Mouse (Mus musculus) kidney, postnatal 14 days (tissue): Measurements from ENCODE around the gene Qrich2.

Source experiments
- DNase-seq: peaks from one replicate; pipeline ENCODE4 v3.0.0; 2022; ENCODE audit warnings: mixed read lengths

Gene Qrich2

DNA sequence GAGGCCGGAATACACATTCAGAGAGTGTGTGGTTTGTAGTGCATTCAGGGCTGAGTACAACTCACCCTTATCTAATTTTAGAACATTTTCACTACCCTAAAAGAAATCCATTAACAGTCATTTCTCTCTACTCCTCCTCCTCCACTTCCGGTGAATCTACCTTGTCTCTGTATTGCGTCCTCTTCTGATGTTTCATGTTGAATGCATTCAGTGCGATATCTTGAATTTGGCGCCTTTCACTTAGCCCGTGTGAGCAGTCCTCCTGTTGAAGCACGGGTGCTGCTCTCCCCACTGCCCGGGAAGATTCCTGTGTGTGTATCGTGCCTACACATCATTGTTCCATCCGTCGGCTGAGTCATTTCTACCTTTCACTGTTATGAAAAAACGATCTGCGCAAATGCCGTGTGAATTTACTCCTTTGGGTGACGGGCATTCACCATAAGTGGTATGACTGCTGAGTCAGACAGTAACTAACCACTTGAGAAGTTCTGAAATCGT lies 59.8 kb downstream of the Qrich2 start:
- DNase-seq: no peak

DNA sequence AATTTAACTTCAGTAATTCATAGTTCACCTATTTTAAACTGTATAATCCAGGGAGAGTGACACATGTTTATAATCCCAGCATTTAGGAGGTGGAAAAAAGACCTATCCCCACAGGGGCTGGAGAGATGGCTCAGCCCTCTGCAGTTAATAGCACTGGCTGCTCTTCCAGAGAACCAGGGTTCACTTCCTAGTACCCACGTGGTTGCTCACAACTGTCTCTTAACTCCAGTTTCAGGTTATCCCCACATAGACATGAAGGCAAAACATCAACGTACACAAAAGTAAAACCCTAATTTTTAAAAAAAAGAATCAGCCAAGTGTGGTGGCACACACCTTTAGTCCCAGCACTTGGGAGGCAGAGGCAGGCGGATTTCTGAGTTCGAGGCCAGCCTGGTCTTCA lies 60.4 kb downstream of the Qrich2 start:
- DNase-seq: no peak

- DNase-seq: peak; percentile 39
Measured at GRCm38 (mm10) chr11:116400560-116400959, 65.5 kb downstream of the Qrich2 start.

DNA sequence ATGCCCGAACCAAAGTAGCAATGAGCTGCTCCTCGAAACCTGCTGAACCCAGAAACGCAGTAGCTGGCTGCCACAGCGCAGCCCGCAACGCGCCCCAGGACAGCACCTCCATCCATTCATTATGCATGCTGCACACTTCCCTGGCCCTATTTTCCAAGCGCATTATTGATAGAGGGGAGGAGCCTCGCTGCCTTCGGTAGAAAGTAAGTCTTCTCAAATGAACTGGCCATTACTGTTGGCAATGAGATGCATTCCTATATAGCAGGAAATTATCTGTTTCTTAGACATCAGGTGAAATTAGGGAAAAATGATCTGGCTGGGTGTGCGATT lies 67.7 kb downstream of the Qrich2 start:
- no peak for DNase-seq

DNA sequence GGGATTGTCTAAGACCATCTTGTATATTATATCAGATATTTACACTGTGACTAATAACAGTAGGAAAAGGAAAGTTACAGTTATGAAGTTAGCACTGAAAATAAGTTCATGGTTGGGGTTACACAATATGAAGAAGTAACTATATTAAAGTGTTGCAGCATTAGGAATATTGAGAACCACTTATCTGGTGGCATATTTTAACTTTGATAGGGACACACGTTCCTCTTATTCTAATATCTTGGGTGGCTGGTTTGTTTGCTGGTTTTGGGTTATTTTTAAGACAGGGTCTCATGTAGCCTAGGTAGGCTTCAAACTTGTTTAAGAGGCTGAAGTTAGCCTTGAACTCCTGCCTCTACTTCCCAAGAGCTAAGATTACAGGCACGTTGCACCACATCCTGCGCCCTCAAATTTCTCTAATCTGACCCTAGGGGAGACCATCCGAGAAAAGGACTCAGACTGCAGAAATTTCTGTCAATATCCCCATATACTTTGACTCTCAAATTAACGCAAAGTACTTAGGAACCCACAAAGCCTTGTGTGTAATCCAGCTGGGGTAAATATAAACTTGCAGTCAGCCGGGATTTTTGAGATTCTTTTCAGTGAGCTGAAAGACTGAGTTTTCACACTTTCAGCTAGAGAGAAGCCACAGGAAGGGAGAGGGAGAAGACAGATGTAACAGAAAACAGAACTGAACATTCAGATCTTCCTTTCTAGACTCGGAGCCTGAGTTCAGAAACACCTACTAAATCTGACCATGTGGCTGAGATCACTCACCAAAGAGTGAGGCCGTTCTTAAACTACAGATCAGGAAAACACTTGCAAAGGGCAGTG lies 68.3 kb downstream of the Qrich2 start:
- DNase-seq: no peak

DNA sequence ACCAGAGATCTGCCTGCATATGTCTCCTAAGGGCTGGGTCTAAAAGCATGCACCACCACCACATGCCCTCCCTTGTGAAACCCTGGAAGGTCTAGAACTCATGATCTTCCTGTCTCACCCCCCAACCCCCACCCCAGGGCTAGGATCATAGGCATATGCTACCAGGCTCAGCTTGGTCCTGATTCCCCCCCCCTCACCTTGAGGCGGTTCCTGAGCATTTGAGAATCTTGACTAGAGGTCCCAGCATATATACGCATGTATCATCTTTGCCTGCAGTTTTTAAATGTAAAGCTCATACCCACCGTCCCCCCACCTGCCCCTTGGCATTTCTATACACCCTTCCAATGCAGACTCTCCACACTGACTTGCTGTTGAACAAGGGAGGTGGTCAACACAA lies 69.1 kb downstream of the Qrich2 start:
- no peak for DNase-seq

DNA sequence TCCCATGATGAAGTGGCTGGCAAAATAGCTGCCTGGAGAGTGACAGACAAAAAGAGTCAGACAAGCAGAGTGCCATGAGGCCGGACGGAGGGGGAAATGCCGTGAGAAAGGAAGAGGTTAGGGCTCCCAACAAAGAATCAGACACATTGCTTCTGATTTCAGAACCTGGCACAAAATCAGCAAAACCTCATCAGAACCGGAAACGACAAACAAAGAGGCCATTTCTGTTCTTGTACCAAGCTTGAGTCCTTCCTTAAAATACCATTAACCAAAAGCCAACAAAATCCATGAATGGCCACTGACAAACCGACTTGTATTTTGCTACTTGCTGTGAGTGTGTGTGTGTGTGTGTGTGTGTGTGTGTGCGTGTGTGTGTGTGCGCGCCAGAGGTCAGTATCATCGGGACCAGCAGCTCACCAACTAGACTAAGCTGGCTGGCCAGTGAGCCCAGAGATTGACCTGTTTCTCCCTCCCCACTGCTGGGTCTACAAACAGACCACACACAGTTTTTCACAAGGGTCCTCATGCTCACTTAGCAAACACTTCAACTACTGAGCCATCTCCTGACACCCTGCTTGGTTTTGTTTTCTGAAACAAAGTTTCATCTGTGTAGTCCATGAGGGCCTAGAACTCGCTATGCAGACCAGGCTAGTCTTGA lies 69.6 kb downstream of the Qrich2 start:
- DNase-seq: peak; percentile 42

DNA sequence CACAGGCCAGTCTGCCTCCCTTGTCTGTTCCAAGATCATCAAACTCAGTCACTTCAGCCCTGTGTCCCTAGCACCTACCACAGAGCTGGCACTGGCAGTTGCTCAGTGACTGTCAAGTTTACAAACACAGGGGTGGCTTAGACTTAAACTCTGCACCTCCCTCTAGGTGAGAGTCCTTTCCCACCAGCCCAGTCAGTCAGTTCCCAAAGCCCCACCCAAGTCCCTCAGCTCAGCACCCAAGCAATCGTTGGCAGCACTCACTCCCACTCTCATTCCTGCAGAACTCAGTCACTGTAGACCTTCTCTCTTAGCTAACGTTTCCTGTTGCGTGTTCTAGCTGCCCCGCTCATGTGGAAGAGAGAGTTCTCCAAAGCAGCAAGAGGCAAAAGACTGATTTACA lies 71.3 kb downstream of the Qrich2 start:
- DNase-seq: no peak
